Mouse (Mus musculus) NIH3T3 (cell line): Measurements from ENCODE around the gene Aifm2.
A peak's percentile ranks its signal among the peaks of the same experiment; 100 is the strongest.

Source experiments
- DNase-seq: peaks from one replicate; pipeline ENCODE4 v3.0.0-alpha.2; 2012; ENCODE audit warnings: low read depth

Aifm2 gene

DNA sequence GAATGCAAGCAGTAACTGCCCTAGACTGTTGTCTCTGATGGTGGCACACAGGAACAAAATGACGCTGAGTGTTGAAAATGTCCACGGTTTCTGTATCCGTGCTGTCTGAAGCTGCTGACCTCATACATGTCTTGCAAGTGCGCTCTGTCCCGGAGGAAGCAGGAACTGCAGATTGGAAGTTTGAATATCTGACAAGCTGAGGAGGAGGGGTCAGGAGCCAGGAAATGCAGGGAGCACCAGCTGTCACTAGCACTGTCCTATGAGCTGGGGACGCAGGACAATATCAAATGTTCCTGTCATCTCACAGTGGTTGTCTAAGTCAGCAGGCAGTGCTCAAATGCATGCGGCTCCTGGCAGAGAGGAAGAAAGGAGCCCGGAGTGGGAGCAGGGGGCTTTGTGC is 49.6 kb downstream of the Aifm2 start:
- no peak for DNase-seq

DNA sequence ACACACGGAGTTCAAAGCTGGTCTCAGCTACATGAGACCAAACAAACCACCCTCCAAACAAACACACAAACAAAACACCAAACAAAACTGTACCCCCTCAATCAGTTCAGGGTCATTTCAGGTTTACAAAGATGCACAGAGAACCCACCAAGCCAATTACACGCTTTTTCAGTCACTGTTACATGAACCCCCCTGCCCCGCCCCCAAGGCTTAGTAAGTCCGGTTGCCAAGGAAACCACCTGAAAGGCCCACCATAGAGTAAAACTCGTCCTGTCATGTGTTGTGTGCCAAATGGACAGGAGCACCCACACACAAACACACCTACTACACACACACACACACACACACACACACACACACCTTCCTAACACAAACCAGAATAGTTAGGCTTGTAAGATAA is 50.5 kb downstream of the Aifm2 start:
- DNase-seq: no peak

GRCm38 (mm10) chr10:61766806-61767205 is 51.7 kb downstream of the Aifm2 start:
- DNase-seq: peak; percentile 15

DNA sequence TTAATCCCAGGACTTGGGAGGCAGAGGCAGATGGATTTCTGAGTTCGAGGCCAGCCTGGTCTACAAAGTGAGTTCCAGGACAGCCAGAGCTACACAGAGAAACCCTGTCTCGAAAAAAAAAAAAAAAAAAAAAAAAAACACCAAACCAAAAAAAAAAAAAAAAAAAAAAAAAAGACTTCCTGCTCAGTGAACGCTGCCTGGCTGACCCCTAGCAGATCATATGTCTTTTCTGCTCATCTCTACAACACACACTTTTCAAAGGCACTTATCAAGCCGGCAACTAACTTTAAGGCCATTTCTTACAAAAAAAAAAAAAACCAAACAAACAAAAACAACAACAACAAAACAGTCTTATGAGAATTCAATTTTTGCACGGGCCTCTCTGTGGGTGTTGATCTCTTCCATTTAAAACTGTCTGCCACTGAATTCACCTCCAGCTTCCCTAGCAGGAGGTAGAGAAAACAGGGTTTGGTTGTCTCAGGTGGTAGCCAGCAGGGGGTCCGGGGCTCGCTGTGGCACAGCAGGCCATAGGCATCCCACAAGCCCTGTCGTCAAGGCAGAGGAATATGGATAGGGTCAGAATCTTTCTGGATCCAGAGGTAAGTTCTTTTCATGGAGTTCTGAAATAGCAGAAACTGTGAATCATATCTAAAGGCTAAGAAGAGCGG is 66.5 kb downstream of the Aifm2 start:
- no peak for DNase-seq

DNA sequence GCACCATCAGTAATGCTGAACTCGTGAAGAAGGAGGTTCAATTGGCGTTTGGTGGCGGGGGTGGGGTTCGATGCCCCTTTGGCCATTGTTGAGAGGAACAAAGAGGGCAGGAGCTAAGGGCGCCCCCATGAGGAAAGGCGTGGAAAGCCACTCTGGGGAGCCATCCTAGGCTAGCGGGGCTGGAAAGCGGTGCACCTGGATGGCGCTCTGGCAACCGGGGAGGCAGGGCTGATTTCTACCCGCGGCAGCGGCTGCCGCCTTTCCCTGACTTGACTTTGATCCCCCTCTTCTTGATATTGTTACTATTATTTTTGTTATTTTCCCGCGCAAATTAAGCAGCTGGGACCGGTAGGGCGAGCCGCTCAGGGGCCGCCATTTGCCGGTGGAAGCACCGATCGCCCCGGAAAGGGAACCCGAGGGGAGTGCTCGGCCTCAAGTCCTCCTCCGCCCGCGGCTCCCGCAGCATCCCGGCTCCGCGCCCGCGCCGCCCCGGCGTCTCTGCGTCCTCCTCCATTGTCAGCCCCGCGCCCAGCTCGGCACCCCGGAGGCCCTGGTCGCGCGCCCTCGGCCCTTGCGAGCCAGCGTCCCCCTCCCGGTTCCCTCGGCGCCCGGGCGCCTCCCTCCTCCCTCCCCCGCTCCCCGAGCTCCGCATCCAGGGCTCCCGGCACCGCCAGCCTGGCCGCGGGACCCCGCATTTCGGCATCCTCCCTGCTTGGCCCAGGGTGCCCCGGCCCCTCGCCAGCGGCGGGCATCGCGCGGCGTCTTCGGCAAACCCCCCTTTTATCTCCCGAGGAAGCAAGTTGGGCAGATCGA is 67.9 kb downstream of the Aifm2 start:
- peak; percentile 93 for DNase-seq

- DNase-seq: peak; percentile 87
These were observed 68.7 kb downstream of the Aifm2 start, which contains the start of gene H2afy2 for GRCm38 (mm10) chr10:61783621-61784251. TSS of gene H2afy2 (minus strand) at chr10:61784147.

DNA sequence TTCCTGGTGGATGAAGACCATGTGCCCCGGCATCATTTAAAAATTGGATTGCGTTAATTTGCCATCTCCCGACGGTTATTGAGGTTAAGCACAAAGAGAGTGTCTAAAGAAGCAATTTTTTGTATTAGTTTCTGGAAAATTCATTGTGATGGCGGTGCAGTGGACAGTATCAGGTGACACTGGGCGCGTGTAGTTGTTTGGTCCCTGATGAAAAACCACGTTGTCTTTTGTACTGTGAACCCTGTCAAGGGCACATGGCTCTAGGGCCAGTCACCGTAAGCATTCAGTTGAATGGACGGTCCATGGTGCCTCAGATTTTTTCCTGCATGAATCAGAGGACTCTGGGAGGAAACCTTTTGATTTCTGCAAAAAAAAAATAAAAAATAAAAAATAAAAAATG is 69.4 kb downstream of the Aifm2 start:
- DNase-seq: no peak

- peak; percentile 17 for DNase-seq
These were observed 72.7 kb downstream of the Aifm2 start for GRCm38 (mm10) chr10:61787541-61788313.

DNA sequence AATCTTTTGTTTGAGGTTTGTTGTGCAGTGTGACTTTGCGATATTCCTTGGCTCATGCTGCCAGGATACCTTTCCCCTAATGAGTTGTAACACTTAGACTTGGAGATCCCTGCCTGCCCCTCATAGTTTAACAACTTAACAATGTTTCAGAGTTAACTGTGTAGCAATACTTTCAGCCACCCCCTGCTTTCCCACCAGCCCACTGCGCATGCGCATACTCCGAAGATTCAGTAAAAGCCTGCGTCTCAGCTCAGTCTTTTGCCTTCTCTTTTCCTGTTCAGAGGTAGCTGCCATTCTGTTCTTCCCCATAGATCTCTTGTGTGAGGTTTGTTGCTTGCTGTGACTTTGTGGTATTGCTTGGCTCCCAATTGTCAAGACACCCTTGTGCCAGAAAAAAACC is 73.4 kb downstream of the Aifm2 start:
- no peak for DNase-seq
